Mouse (Mus musculus): ENCODE results near the gene Fermt1.

Gene Fermt1

DNA sequence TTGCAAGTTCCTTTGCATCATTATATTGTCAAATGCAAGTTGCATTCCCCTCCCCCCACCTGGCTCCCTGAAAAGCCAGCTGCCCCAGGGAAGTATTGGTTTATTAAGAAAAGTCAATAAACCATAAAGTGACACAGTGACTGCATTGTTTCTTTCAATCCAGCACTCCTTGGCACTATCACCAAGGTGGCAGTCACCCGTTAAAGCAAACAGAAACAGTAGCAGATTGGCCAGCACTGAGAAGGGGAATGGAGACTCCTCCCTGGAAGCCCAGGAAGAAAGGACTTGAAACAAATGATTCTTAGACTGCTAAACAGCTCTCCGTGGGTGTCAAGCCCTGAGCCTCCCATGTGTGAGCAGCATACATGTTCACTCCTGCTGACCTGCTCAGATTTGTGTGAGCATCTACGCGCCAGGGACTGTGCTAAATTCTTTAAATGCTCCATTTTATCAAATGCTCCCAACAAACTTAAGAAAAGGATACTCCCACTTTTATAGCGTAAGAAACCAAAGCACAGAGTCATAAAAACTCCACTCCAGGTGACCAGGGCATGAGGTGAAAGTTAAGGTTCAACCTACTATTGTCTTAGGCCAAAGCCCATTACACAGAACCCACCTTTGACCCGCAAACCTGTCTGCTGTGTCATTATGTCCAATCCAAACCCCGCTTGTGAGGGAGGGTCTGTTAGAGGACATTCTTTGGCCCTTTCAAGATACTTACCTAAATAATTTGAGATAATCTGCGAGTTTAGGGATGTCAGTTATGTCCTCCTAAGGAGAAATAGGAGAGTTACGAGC lies 23.4 kb downstream of the Fermt1 start:
- DNase-seq (ENCODE audit: inconsistent ontology term): no peak

DNA sequence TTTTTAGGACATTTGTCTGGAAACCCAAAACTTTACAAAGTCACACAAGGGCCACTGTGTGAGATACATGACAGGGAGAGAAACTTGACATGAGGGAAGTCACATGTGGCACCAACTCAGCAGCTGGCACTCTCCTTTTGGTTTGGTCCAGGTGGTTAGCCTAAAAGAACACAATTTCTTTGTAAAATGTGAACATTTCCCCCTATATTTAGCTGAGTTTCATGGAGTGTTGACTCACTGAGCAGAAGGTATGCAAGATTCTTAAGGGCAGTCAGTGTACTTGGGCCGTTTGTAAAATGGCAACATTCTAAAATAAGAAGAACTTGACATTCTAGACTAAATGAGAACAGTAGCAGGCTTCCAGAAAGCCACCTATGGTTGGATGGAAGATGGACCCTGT lies 30.9 kb downstream of the Fermt1 start:
- DNase-seq (ENCODE audit: inconsistent ontology term): no peak

DNA sequence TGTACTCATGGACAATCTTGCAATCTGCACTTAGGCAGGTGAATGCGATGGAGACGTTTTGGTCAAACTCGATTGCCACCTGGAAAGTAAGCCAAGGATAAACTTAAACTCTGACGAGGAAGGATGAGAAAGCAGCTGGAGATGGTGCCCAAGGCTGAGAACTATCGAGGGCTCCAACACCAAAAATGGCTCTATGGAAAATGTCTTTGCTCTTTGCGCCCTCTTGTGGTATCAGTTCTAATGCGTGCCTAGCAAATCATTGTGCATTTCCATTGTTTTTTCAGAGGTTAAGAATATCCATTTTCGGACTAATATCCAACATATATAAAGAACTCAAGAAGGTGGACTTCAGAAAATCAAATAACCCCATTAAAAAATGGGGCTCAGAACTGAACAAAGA lies 38.9 kb downstream of the Fermt1 start:
- DNase-seq (ENCODE audit: inconsistent ontology term): peak; percentile 35

DNA sequence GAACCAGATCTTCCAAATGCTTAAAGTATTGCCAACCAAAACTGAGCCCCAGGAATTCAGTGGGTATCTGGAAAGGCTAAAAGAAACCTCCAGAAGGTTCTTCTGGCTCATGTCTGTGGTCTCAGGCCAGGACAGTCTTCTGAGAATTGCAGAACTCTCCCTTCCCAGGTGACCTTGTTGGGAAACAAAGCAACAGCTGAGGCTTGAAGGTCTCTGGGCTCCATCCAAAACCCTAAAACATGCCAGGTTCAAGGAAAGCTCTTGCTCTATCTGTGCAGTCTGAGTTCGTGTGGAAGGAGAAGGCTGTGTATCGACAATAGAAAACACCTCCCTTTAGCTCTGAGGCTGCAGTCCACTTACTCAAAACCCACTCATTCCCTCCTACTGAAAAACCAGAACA lies 40.7 kb downstream of the Fermt1 start:
- DNase-seq (ENCODE audit: inconsistent ontology term): no peak

DNA sequence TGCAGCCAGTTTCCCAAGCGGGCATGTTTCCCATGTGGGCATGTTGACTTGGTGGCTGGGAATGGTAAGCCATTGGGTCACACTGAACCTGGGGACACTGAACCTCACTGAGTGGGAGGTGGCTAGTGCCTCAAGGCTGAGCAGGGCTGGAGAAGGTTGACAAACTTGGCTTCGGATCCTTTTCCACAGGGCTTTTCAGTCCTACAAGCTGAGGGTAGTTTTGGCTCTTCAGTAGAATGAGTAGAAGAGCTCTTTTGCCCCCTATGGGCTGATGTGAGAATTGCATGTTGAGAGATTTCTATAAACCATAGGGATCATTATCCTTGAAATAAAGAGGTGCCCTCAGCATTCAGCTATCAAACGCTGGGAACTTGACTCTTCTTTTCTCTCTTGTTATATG lies 42.2 kb downstream of the Fermt1 start:
- DNase-seq (ENCODE audit: inconsistent ontology term): peak; percentile 48

DNA sequence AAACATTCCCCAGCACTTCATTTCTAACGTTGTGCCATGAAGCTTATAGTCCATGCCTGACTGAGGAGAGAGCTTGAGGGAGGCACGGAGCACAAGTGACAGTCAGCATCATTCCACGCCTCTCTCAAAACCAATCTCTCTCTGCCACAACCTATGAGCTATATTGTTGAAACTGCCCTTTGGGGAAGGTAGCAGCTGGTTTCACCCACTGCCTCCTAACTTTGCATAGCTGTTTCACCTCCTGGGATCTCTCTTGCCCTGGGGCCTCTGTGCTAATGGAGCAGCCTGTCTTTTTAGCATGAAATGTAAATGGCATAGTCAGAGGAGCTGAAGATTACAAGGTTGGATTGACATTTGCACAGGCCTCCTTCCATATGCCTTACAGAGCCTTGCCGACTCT lies 43.6 kb downstream of the Fermt1 start:
- DNase-seq (ENCODE audit: inconsistent ontology term): no peak

DNA sequence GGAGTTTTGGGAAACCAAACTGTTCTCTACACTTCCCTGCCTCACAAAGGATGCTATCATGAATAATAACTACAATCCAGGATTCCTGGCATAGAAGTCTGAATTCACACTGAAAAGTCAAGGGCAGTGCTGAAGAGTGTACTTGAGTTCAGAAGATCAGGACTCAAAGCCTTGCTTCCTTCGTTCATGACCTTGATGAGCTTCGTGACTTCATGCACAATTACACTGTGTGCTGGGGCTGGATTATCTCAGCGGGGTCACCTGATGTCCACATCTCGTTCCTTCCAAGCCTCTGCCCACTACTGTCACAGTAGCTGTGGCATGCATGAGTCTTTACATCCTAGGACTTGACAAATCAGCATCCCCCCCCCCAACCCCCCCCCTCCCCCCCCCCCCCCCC lies 44.1 kb downstream of the Fermt1 start:
- DNase-seq (ENCODE audit: inconsistent ontology term): no peak

DNA sequence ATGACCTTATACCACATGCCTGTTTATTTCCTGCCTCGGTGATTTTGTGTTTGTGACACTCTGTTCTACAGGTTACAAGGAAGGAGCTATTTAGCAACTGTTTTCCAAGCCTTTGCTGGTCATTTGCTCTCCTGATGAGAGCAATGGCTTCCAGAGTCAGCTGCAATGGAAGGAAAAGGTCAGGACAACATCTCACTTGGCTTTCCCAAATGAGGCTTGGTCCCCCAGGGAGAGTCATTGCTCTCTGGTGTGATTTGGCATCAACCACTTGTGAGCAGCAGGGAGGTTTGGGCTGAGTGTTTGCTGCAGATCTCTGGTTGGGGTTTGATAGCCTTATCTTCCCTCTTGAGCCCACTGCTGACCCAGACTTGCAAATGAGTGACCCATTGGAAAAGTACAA lies 45.1 kb downstream of the Fermt1 start:
- DNase-seq (ENCODE audit: inconsistent ontology term): no peak

DNA sequence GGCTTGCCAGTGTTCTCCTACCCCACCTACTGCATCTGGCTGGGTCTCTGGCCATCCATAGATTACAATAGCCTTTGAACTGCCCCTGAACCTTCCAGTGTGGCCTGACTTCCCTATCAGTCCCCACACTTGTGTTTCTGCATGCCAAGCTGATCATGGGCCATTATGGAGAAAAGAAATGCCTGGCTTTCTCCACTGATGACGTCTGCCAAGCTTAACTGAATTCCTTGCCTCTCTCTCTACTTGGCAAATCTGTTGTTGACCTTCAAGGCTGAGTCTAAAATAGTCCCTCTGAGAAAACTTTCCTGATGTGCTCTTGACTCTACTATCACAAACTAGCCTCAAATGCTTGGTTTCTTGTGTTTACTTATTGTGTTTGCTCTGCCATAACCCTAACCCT lies 47.5 kb downstream of the Fermt1 start:
- no peak for DNase-seq (ENCODE audit: inconsistent ontology term)

DNA sequence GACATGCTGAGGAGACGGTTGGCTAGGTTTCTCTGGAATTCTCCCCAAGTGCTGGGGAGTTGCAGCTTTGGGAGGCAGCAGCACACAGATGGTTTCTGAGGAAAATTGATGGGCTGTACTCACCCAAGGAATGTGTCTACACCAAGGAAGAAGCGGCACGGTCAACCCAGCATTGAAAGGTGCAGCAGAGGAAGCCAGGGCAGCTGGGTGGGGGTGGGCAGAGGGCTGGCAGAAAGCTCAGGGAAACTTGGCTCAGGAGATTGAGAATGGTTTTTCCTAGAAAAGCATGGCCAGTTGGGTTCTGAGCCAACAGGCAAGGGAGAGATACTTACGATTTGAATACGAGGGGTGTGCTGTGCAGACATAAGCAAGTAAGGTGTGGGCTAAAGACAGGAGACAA lies 51.9 kb downstream of the Fermt1 start:
- no peak for DNase-seq (ENCODE audit: inconsistent ontology term)

DNA sequence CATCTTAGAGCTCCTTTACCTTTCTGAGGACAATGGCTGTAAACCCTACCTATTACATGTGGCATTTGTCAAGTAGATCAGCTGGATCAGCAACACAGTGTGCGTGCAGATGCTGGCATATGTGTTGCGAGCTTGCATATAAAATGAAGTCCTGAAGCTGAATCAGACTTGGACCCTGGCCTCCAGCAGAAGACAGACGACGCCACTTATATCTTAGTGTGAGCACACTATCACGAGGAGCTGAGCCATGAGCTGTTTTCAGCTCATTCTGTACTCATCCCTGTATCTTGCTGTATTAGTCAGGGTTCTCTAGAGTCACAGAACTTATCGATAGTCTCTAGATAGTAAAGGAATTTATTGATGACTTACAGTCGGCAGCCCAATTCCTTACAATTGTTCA lies 60.4 kb downstream of the Fermt1 start:
- DNase-seq (ENCODE audit: inconsistent ontology term): no peak

DNA sequence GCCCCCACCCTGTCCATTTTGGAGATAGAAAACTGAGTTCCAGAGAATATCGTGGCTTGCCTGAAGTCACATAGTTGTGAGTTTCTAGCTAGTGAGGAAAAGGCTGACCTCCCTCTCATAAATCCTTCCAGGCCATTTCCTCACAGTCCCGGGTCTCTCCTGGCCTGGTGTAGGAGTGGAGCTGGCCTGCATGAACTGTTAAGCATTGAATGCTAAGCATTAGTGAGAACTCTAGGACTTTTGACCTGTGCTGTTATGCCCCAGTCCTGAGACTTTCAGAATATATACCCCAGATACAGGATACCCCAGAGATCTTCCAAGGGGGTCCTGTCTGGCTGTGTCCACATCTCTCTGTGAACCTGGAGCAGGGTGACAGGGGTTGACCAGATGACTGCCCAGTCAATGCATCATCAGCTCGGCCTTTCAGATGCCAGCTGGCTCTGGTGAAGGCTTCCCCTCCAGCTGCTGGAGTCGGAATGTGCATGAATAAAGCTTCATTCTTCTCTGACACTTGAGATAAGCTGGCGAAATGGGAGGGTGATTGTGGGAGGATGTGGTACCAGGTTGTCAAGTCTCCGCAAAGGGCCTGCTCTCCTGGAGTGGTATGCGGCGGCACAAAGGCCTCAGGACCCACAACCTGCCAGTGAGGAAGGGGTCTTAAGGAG lies 61.3 kb downstream of the Fermt1 start:
- no peak for DNase-seq (ENCODE audit: inconsistent ontology term)

DNA sequence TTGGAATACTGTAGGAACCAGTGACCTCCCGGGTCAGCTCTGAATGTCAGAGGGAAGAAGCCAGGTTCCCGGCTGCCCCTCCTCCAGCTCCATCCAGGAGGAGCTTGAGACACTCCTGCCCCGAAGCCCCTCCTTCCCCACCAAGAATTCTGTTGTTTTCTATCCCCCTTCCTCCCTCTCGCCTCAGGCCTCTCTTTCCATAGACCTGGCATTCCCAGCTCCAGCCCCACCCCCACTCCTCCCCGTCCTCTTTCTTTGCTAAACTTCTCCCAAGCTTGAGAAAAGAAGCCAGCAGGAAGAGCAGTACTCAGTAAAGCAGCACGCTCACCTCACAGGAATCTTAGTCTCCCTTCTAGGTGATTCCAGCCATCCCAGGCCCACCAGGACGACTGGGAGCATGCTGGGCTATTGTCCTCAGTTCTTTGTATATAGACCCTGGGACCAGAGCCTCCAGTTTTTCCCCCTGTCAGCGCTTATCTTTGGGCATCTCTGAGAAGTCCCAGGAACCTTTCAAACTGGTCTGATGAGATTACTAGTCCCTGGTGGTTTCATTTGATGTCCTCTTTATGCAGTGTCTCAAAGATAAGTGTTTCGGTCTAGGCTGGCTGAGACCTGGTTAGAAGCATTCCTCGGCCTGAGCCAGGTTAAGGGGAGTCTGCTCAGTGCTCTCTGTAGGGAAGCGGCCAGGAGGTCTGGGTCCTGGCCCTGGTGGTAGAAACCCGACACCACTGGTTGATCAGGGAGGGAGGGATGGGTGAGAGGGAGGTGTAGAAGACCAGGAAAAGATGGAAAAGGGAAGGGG lies 64.7 kb downstream of the Fermt1 start, which contains the start of gene Lrrn4:
Lrrn4 (minus strand) TSS at position 48 of the 802 bp plus-strand sequence.
- DNase-seq (ENCODE audit: inconsistent ontology term): no peak

DNA sequence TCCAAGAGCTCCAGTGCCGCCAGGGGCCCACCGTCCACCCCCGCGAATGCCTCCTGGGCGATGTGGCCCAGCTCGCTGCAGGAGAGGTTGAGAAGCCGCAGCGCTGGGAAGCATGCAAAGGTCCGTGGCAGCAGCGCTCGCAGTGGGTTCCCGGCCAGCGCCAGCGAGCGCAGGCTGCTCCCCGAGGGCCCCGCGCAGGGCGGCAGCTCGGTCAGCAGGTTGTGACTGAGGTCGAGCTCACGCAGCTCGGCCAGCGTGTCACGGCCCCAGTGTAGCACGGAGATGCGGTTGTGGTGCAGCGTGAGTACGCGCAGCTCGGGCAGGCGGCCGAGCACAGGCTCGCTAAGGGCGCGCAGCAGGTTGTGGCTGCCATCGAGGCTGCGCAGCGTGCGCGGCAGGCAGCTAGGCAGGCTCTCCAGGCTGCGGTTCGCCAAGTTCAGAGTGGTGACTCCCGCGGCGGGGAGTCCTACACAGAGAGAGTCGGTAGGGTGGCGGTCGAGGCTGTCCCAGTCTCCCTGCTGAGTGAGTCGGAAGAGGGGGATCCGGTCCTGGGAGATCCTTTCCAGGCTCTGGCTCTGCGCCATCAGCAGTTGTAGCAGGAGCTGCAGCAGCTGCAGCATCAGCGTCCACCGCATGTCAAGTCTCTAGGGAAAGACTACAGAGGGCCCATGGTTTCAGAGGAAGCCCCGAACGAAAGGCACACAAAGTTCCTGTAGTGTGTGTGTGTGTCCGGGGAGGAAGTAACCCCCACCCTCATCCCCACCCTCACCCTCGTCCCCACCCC lies 66.3 kb downstream of the Fermt1 start:
- DNase-seq (ENCODE audit: inconsistent ontology term): peak; percentile 51

DNA sequence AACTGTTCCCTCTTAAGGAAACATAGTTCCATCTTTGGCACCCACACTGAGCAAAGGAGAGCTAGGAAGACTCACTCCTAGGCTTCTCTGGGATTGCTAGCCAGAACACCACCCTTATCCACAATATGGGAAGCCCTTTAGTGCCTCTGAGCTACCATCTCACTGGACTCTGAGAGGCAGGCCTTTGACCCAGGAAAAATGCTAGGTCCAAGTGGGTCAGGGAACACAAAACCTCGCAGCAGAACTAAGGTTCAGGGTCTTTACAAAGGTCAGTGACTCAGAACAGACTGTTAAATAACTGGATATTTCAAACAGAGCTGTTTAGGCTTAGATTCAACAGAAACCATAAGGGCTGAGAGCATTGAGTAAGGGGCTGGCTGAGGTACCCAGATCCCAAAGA lies 68.7 kb downstream of the Fermt1 start:
- no peak for DNase-seq (ENCODE audit: inconsistent ontology term)

DNA sequence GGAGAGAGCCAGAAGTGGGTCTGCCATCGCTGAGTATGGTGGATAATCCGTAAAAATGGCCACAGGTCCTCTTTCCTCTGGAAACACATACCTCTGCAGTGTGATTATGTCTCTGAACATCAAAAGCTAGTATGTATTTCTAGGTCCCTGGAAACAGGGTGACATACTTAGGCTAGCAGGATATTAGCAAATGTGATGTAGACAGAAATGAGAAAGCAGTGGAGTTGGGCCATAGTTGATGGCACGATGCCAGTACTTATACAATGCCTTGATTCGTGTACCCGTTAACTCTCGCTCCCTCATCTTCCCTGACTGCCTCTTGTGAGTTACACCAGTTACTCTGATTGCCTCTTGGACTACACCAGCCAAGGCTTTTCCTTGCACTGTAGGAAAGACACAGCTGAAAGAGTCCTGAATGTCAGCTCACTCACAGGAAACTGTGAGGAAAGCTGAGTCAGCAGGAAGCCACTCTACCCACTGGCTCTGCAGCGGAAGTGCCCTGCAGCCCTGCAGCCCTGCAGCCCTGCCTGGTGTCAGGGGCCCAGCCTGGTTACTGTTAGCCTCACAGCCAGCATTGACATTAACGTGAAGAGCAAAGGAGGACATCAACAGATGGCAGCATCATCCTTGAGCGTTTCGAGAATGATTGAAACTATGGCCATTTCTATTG lies 71.9 kb downstream of the Fermt1 start:
- DNase-seq (ENCODE audit: inconsistent ontology term): no peak

DNA sequence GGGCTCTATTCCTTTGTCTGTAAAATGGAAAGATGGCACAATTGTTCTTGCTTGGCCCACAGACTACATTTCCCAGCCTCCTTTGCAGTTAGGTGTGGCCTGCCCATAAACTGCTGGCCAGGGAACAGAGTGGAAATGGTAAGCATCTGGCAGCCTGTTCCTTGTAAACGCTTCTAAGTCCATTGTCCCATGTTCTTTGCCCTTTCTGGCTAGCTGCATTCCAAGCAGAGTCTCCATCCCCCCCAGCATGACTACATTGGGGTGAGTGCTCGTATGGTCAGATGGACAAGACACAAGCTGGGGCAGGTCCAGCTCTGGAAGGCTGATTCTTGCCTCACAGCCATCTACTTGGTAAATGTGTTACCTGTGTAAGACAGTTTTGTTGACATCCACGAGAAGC lies 74.0 kb downstream of the Fermt1 start:
- DNase-seq (ENCODE audit: inconsistent ontology term): no peak

DNA sequence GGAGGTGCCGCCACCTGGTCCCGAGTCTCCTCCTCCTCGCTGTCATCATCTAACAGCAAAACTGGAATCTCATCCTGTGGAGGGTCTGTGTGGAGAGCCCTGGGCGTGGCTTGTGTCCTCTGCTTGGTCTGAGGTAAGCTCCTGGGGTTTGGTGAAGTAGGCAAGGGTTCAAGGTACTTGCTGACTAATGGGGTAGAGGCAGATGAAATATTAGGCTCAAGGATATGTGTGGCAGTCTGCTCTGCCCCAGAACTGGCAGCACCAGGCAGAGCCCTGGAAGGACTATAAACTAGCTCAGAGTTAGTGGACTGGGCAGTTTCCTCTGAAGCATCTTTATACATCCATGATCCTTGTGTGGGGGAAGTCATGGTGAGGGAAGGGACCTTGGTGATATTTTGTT lies 75.4 kb downstream of the Fermt1 start:
- DNase-seq (ENCODE audit: inconsistent ontology term): no peak

DNA sequence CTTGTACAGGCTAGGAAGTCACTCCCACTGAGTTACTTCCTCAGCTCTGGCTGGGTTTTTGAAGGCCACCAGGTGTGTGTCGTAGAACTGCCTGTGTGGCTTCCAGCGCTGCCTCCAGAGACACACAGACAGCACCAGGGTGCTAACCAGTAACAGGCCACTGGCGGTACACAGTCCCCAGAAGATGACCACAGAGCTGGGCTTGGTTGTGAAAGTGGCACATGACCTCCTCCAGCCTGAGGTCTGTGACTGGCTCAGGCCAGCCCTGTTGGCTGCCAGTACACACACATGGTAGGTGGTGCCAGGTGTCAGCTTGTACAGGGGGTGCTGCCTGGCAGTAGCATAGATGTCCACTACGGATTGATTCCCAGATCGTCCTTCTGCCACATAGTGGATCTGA lies 76.0 kb downstream of the Fermt1 start:
- DNase-seq (ENCODE audit: inconsistent ontology term): no peak

DNA sequence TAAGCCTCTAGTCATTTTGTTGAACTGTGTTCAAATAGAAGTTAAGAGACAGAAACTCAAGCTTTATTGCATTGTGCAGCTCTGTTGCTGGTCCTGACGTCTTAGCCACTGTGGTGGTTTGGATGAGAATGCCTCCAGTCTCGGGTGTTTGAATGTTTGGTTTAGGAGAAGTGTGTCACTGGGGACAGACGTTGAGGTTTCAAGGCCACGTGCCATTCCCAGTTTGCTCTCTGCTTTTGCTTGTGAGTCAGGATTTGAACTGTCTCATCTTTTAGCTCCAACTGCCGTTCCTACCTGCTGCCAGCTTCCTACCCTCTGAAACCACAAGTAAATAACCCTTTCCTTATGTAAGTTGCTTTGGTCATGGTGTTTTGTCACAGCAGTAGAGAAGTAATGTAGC lies 78.2 kb downstream of the Fermt1 start:
- no peak for DNase-seq (ENCODE audit: inconsistent ontology term)

DNA sequence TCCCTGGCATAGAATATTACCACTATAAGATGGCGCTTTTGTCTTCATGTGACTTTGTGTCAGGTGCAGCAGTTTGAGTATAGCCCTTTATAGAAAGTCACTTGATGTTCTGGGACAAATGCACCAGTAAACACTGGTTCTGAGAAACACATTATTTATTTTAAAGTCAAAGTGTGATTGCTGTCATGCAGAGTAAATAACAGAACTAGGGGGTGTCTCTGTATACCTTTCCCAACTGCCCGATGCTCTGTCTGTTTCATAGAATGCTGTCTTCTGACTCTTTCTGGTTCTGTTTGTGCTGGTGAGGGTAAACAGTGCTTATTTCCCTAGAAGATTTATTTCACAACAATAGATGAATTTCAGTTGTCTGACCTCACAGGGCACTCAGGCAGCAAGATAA lies 82.4 kb downstream of the Fermt1 start:
- no peak for DNase-seq (ENCODE audit: inconsistent ontology term)
